Mouse (Mus musculus) CH12.LX (cell line): ENCODE measurements around the gene Pou2f3. TPM values are rescaled to one million over a fixed set of nuclear protein-coding genes. Genes with fewer than 3 reads are reported as not detected.

Source experiments
- DNase-seq: peaks from one replicate; pipeline ENCODE4 v3.0.0-alpha.2; 2013; ENCODE audit errors: extremely low read depth
- H3K27ac ChIP-seq: 2 replicates; pipeline ENCODE4 v1.5.1; 2012; ENCODE audit warnings: low read depth, mild to moderate bottlenecking, control low read depth, moderate library complexity; ENCODE audit not compliant: insufficient read depth
- H3K27me3 ChIP-seq: replicated peaks from 2 replicates; pipeline ENCODE3; 2012; ENCODE audit warnings: inconsistent platforms
- H3K36me3 ChIP-seq, 2 experiments: replicated peaks in 1 of 2; 2 replicates each; pipeline versions ENCODE3 to v1.6.1; 2012; ENCODE audit warnings: inconsistent platforms in 1 of 2, low read length in 1 of 2, mild to moderate bottlenecking in 1 of 2, mixed read lengths in 1 of 2, moderate library complexity in 1 of 2; ENCODE audit not compliant: control insufficient read depth in 1 of 2, insufficient read depth in 1 of 2
- H3K4me1 ChIP-seq, 2 experiments: 2 replicates each; pipeline ENCODE4 v1.6.1; 2012; ENCODE audit warnings: inconsistent platforms in 1 of 2, moderate library complexity in 1 of 2; ENCODE audit not compliant: insufficient read depth in 2 of 2, control insufficient read depth in 1 of 2
- H3K4me2 ChIP-seq: 2 replicates; pipeline ENCODE4 v1.6.1; 2012; ENCODE audit warnings: low read depth, mild to moderate bottlenecking, control low read depth; ENCODE audit not compliant: poor library complexity, insufficient read depth, severe bottlenecking
- H3K4me3 ChIP-seq, 3 experiments: fragments of 150-350 bp in 1 of 3; sonication (generic) in 1 of 3; replicated peaks in 1 of 3; 2 replicates each; pipeline versions ENCODE3 to v1.5.1; 2011 to 2012; ENCODE audit warnings: low read depth in 2 of 3, low read length in 2 of 3, mild to moderate bottlenecking in 2 of 3, moderate library complexity in 2 of 3, control low read depth in 1 of 3, improper control_type of control experiment in 1 of 3, inconsistent platforms in 1 of 3, mixed read lengths in 1 of 3; ENCODE audit not compliant: poor library complexity in 1 of 3
- H3K79me2 ChIP-seq: replicated peaks from 2 replicates; pipeline ENCODE4 v1.6.1; 2012; ENCODE audit warnings: mild to moderate bottlenecking, moderate library complexity; ENCODE audit not compliant: control insufficient read depth, poor library complexity, insufficient read depth, severe bottlenecking; ENCODE audit errors: extremely low read depth
- H3K9ac ChIP-seq: 2 replicates; pipeline ENCODE4 v1.6.1; 2012; ENCODE audit warnings: low read depth, mild to moderate bottlenecking, control low read depth, moderate library complexity; ENCODE audit not compliant: insufficient read depth
- H3K9me3 ChIP-seq: replicated peaks from 2 replicates; pipeline ENCODE3; 2012; ENCODE audit warnings: low read length, inconsistent platforms, mixed read lengths
- BHLHE40 ChIP-seq: IDR thresholded peaks from 2 replicates; pipeline ENCODE4 v1.6.1; 2011; ENCODE audit warnings: mild to moderate bottlenecking, low read depth, low read length, improper control_type of control experiment
- CHD1 ChIP-seq: IDR thresholded peaks from 2 replicates; pipeline ENCODE4 v1.6.1; 2012; ENCODE audit warnings: low read depth, low read length, improper control_type of control experiment, inconsistent platforms
- CHD2 ChIP-seq: IDR thresholded peaks from 2 replicates; pipeline ENCODE4 v1.6.1; 2011; ENCODE audit warnings: low read length, improper control_type of control experiment
- CTCF ChIP-seq, 2 experiments: IDR thresholded peaks in 1 of 2; conservative IDR thresholded peaks in 1 of 2; 2 replicates each; pipeline ENCODE4 v1.5.1; 2011 to 2012; ENCODE audit warnings: low read depth in 2 of 2, low read length in 2 of 2, improper control_type of control experiment in 1 of 2, inconsistent platforms in 1 of 2, mild to moderate bottlenecking in 1 of 2, moderate library complexity in 1 of 2
- ETS1 ChIP-seq: conservative IDR thresholded peaks from 2 replicates; pipeline ENCODE4 v1.6.1; 2012; ENCODE audit warnings: low read depth, mild to moderate bottlenecking, inconsistent platforms, low read length, improper control_type of control experiment, moderate library complexity
- GABPA ChIP-seq: IDR thresholded peaks from 2 replicates; pipeline ENCODE4 v1.6.1; 2012; ENCODE audit warnings: low read depth, low read length, improper control_type of control experiment, inconsistent platforms; ENCODE audit not compliant: insufficient replicate concordance
- JUND ChIP-seq: conservative IDR thresholded peaks from 2 replicates; pipeline ENCODE4 v1.6.1; 2011; ENCODE audit warnings: low read depth, low read length, improper control_type of control experiment
- KAT2A ChIP-seq: IDR thresholded peaks from 2 replicates; pipeline ENCODE4 v1.6.1; 2012; ENCODE audit warnings: low read length, improper control_type of control experiment, inconsistent platforms; ENCODE audit not compliant: insufficient replicate concordance
- MAFK ChIP-seq: IDR thresholded peaks from 2 replicates; pipeline ENCODE4 v1.6.1; 2011; ENCODE audit warnings: low read length, improper control_type of control experiment; ENCODE audit not compliant: insufficient replicate concordance
- MAX ChIP-seq: IDR thresholded peaks from 2 replicates; pipeline ENCODE4 v1.6.1; 2011; ENCODE audit warnings: low read length, improper control_type of control experiment
- MAZ ChIP-seq: IDR thresholded peaks from 2 replicates; pipeline ENCODE4 v1.6.1; 2012; ENCODE audit warnings: low read depth, mild to moderate bottlenecking, inconsistent platforms, low read length, improper control_type of control experiment, moderate library complexity
- MEF2A ChIP-seq: IDR thresholded peaks from 2 replicates; pipeline ENCODE4 v1.6.1; 2014; ENCODE audit warnings: low read depth, mild to moderate bottlenecking, inconsistent platforms, low read length, improper control_type of control experiment, borderline replicate concordance
- MXI1 ChIP-seq: IDR thresholded peaks from 2 replicates; pipeline ENCODE4 v1.6.1; 2011; ENCODE audit warnings: mild to moderate bottlenecking, low read depth, low read length, improper control_type of control experiment
- MYC ChIP-seq: IDR thresholded peaks from 2 replicates; pipeline ENCODE4 v1.6.1; 2011; ENCODE audit warnings: low read depth, mild to moderate bottlenecking, improper control_type of control experiment, low read length
- PAX5 ChIP-seq: IDR thresholded peaks from 2 replicates; pipeline ENCODE4 v1.6.1; 2012; ENCODE audit warnings: low read length, inconsistent platforms, mixed read lengths
- POLR2A ChIP-seq: IDR thresholded peaks from 2 replicates; pipeline ENCODE4 v1.6.1; 2011; ENCODE audit warnings: low read depth, mild to moderate bottlenecking, improper control_type of control experiment, low read length
- POLR2AphosphoS2 ChIP-seq: IDR thresholded peaks from 2 replicates; pipeline ENCODE4 v1.6.1; 2011; ENCODE audit warnings: low read depth, low read length, improper control_type of control experiment
- RAD21 ChIP-seq: IDR thresholded peaks from 2 replicates; pipeline ENCODE4 v1.6.1; 2011; ENCODE audit warnings: low read depth, mild to moderate bottlenecking, low read length, improper control_type of control experiment, moderate library complexity
- RCOR1 ChIP-seq: conservative IDR thresholded peaks from 2 replicates; pipeline ENCODE4 v1.6.1; 2012; ENCODE audit warnings: low read depth, mild to moderate bottlenecking, inconsistent platforms, low read length, improper control_type of control experiment
- TCF12 ChIP-seq: IDR thresholded peaks from 2 replicates; pipeline ENCODE4 v1.6.1; 2014; ENCODE audit warnings: low read depth, mild to moderate bottlenecking, inconsistent platforms, low read length, improper control_type of control experiment
- UBTF ChIP-seq: IDR thresholded peaks from 2 replicates; pipeline ENCODE4 v1.6.1; 2012; ENCODE audit warnings: low read depth, mild to moderate bottlenecking, inconsistent platforms, low read length, improper control_type of control experiment, moderate library complexity
- ZC3H11A ChIP-seq: IDR thresholded peaks from 2 replicates; pipeline ENCODE4 v1.6.1; 2012; ENCODE audit warnings: low read depth, mild to moderate bottlenecking, inconsistent platforms, low read length, improper control_type of control experiment
- ZKSCAN1 ChIP-seq: IDR thresholded peaks from 2 replicates; pipeline ENCODE4 v1.6.1; 2012; ENCODE audit warnings: low read depth, inconsistent platforms, low read length, improper control_type of control experiment, borderline replicate concordance
- ZNF384 ChIP-seq: IDR thresholded peaks from 2 replicates; pipeline ENCODE4 v1.6.1; 2012; ENCODE audit warnings: low read depth, low read length, improper control_type of control experiment, inconsistent platforms
- dilution Hi-C: fragments of 300-500 bp; cut with MboI; formaldehyde crosslinking; loops from 2 replicates; pipeline ENCODE4 v1.14.3; 2020; ENCODE audit warnings: low sequenced_read_pairs; ENCODE audit not compliant: extremely low pct_unique_long_range_greater_than_20kb, extremely low pct_ligation_motif_present
- in situ Hi-C: fragments of 300-500 bp; cut with MboI; formaldehyde crosslinking; loops from 3 replicates; pipeline ENCODE4 v1.14.3; 2019; ENCODE audit warnings: low sequenced_read_pairs, low pct_ligation_motif_present, low pct_unique_long_range_greater_than_20kb, mixed read lengths
- polyA plus RNA-seq: library from polyadenylated mRNA; unstranded; fragments of >175 nt; gene quantifications from 2 replicates; pipeline ENCODE4 v1.2.1, GENCODE M21; 2012; ENCODE audit warnings: low read depth; ENCODE audit not compliant: insufficient read length
- total RNA-seq, 2 experiments: library from RNA; depleted of rRNA; stranded (reverse); fragments of 300-350 nt in 1 of 2; fragments of >200 nt in 1 of 2; gene quantifications; 2 replicates each; pipeline ENCODE4 v1.2.3; 2012 to 2014

Pou2f3 gene
- total and polyA plus RNA-seq, 3 experiments, result 0.21 to 0.49 TPM; not detected in 1

DNA sequence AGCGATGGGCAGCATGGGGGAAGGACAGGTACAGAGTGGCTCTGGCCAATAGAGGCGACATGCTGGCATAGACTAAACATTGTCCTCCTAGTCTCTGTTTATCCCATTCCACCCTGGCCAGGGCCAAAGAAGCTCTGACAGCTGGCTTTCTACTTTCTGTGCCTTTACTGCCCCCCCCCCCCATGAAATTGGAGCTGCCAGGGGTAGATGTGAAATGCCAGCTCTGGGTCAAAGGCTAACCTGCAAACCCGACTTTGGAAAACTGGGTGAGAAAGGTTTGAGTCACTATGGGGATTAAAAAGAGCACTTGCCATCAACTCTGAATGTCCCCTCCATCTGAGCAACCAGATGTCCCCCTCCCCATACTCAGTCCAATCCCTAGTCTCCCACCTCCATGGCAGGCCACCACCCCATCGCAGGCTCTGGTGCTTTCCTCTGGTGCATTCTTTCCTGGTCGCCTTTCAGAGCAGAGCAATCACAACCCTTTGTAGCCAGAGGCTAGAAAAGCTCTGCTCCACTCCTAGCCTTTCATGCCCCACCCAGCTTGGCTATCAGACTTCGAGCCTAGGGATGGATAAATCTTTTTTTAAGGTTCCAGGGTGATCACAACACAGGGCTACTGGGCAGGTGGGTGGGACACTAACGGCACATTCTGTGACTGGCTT is 27.1 kb upstream of the Pou2f3 start:
- Histone ChIP-seq H3K9me3 (no peaks in the 10 kb centered on the region), H3K27me3 (peaks cover 7% of the 10 kb centered on the region), H3K27ac (no peak overlapping the region), H3K36me3 (no peaks in the 10 kb centered on the region), H3K4me2 (no peak overlapping the region), H3K4me1 (peaks cover 0 to 24% of the 10 kb centered on the region in 2 experiments; a peak in 2 of 4 replicates), H3K79me2 (no peaks in the 10 kb centered on the region), H3K9ac (no peak overlapping the region), H3K4me3 (no peak overlapping the region)
- no peak for TF ChIP-seq POLR2AphosphoS2
- no peak for TF ChIP-seq MAZ
- TF ChIP-seq MEF2A, result no peak
- no peak for TF ChIP-seq ETS1
- no peak for TF ChIP-seq POLR2A
- TF ChIP-seq ZC3H11A, result no peak
- no peak for TF ChIP-seq PAX5
- no peak for TF ChIP-seq CTCF (conservative IDR thresholded peaks at IDR 0.05 in 1 of 2, IDR thresholded peaks at IDR 0.05 in 1 of 2; ENCODE audit: low read depth in 2 of 2, low read length in 2 of 2)
- no peak for TF ChIP-seq CHD1
- TF ChIP-seq TCF12, result no peak
- no peak for TF ChIP-seq JUND
- TF ChIP-seq RAD21, result no peak
- no peak for TF ChIP-seq MXI1
- no peak for TF ChIP-seq MAX
- in situ Hi-C loops (no loop called here), dilution Hi-C loops (no loop called here)
- DNase-seq, result no peak

DNA sequence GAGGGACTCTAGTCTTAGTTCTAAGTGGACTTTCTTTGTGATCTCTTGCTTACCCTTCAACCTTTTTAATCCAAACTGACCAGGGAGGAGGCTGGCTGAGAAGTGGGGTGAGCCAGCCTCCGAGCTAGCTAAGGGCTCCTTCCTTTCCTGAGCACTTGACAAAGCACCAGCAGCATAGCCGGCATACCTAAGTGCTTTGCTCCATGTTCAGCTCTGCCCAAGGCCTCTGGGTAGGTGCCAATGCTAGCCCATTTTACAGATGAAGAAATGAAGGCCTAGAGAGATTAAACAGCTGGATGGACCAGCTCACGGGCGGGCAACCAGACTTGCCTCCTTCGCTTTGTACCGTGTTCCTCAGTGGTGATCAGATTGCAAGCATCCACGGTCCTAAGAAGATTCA is 26.4 kb upstream of the Pou2f3 start:
- peaks cover 0 to 18% of the 10 kb centered on the region in 2 experiments; a peak in 2 of 4 replicates for H3K4me1 ChIP-seq
- dilution Hi-C loops, result no loop called here

More for the DNA sequence above, 26.4 kb upstream of the Pou2f3 start:
- Histone ChIP-seq H3K79me2 (no peaks in the 10 kb centered on the region), H3K4me3 (no peak overlapping the region), H3K27ac (no peak overlapping the region), H3K9ac (no peak overlapping the region), H3K27me3 (peaks cover 7% of the 10 kb centered on the region), H3K36me3 (no peaks in the 10 kb centered on the region), H3K4me2 (no peak overlapping the region), H3K9me3 (no peaks in the 10 kb centered on the region)
- no peak for DNase-seq
- in situ Hi-C loops, result no loop called here
- TF ChIP-seq MXI1 (no peak), GABPA (no peak), ETS1 (no peak), ZNF384 (no peak), BHLHE40 (no peak), CHD2 (no peak), CHD1 (no peak), KAT2A (no peak), PAX5 (no peak), UBTF (no peak), POLR2AphosphoS2 (no peak), ZKSCAN1 (no peak), MAFK (no peak), MYC (no peak), RCOR1 (no peak)
